Mouse (Mus musculus): ENCODE measurements around the gene Pms2.

Gene Pms2

DNA sequence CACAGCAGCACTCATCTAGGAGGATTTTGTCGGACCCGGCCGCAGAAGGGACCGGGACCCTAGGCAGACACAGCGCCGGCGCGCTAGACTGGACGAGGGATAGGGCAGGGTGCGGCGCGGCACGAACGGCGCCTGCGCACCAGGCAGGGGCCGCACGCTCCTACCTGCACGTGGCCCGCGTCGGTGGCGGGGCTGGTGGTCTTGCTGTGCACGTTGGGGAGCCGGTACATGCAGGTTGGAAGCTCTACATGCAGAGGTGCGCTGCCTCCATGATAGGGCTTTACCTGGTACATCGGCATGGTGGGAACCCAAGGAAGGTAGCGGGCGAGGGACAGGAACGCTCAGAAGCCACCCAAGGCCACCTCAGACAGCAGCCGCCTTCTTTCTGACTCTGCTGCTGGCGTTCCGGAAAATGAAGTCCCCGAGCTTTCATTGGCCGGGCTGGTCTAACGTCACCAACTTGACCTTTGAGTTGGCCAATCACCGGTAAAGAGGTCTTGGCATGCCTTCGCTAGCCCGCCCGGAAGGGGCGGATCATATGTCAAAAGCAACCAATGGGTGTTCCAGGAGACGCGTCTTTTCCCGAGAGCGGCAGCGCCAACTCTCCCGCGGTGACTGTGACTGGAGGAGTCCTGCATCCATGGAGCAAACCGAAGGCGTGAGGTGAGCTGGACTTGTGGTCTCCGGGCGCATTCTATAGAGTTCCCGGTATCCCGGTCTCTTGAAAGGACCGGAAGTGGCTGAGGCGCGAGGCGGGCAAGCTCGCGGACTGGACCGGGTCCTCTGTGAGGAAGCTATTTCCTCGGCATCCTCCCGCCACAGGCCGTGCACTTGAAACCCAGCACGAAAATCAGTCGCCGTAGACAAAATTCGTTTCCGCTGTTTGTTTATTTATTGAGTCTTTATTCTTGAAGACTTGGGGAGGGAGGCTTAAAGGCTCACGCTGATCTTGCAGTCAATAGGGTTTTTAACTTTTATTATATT lies at the start of gene Pms2, which contains the start of gene Aimp2:
Gene Pms2, plus strand, starts transcription at position 548 of the 984 bp plus-strand sequence.
Gene Aimp2, minus strand, starts transcription at position 431 of the 984 bp plus-strand sequence.
- peak; percentile 96 to 97 for DNase-seq

GRCm38 (mm10) chr5:143871547-143872169 lies 38.1 kb upstream of the Pms2 start:
- no peak for DNase-seq

- no peak for DNase-seq
Observed at GRCm38 (mm10) chr5:143874571-143874970, 35.2 kb upstream of the Pms2 start.

GRCm38 (mm10) chr5:143885274-143885673 lies 24.5 kb upstream of the Pms2 start:
- DNase-seq = no peak

DNA sequence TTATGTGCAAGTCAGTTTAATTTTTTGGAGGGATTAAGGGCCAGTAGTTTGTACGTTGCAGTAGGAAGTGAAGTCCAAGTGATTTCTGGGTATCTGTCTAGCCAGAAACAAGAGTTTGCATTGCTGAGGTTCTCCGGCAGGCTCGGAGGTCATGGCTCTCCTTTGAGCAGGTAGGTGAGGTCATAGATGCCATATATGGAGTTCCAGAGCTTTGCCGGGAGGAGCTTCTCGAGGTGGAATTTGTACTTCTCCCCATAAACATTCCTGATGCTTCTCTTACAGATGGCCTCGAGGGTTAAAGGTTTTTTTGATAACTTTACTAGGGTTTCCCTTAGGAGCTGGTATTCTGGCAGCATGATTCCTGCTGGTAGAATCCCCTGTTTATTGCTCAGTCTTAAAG lies 19.0 kb upstream of the Pms2 start:
- no peak for DNase-seq

GRCm38 (mm10) chr5:143892255-143892886 lies 17.4 kb upstream of the Pms2 start:
- DNase-seq = no peak

DNA sequence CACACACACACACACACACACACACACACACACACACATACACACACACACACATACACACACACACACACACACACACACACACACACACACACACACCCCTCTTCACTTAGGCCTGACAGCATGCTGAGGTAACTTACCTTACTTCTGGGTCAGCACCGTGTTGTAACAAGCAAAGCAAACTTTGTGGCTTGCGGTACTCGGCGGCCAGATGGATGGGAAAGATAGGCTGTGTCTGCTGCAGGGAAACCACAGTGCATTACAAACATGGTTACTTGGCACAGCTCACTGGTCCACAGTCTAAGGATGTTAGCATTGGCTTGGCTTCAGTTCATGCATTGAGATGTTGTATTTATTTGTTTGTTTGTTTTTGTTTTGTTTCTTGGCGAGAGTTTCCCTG lies 16.4 kb upstream of the Pms2 start:
- no peak for DNase-seq

DNA sequence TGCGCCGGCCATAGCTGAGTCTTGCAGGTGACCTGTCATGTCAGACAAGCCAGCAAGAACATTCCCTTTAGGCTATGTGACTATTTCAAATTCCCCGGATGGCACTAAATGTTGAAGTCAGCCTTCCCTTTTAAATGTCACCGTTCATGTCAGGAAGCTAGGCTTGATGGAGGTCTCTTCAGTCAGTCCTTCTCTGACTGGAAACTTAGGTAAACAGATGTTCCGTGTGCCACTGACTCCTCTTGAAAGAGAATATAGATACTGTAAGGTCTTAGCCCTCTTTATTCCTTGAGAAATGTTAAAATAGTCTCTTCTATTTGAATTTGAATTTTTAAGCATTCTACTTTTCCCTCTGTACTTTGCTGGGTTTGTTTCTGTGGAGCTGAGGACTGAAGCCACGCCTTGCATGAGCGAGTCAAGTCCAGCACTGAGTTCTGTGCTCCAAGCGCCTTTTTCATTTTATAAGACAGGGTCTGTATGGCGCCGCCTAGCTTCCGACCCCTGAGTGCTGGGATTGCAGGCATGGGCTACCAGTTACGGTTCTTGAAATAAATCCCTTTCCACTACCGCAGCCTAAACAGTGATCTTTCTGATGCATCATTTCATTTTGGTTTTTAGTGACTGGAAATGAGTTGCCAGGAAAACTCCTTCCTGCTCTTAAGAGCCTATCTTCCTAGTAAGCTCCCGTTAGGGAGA lies 12.0 kb upstream of the Pms2 start, which contains the start of gene Ankrd61:
Gene Ankrd61, minus strand, starts transcription at position 51 of the 696 bp plus-strand sequence.
- DNase-seq = no peak

DNA sequence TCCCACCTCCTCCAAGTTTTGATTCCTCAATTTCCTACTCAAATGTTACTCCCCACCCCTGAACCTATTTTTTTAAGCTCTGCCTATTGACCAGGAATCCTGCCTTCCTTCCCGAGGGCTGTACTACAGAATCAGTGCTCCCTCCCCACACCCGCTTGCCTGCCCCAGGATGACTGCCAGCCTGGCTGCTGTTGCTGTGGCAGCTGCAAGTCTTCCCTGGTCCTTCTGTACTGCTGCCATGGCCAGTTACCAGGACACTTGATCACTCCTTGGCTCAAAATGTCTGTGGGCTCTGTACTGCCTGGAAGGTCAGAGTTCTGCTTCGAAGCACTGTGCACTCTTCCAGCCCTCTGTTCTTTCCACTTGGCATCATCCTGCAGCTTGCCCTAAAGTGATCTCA lies 7.7 kb upstream of the Pms2 start:
- no peak for DNase-seq

- DNase-seq = no peak
Observed at GRCm38 (mm10) chr5:143903813-143904212, 6.0 kb upstream of the Pms2 start.

- no peak for DNase-seq
Observed at GRCm38 (mm10) chr5:143906429-143906828, 3.3 kb upstream of the Pms2 start.

DNA sequence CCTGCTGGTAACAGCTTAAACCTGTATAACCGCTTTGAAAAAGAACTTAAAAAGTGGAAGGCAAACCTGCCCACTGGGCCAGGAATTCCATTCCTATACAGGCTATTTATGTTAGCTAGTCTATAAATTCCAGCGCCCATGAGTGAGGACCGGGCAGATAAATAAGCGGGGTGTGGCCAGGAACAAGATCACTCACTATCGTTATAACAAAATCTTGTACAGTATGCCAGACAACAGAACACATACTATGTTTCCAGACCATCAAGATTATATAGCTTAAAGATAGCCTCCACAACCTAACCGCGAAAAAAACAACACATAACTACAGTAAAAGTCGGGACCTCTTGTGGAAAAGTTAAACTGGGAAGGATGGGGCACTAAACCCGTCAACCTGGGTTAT lies 838 bp upstream of the Pms2 start:
- DNase-seq = no peak

GRCm38 (mm10) chr5:143916221-143916620 lies 6.5 kb downstream of the Pms2 start:
- DNase-seq = no peak

- peak; percentile 42 to 71 for DNase-seq
Observed at GRCm38 (mm10) chr5:143917418-143917817, 7.7 kb downstream of the Pms2 start.

DNA sequence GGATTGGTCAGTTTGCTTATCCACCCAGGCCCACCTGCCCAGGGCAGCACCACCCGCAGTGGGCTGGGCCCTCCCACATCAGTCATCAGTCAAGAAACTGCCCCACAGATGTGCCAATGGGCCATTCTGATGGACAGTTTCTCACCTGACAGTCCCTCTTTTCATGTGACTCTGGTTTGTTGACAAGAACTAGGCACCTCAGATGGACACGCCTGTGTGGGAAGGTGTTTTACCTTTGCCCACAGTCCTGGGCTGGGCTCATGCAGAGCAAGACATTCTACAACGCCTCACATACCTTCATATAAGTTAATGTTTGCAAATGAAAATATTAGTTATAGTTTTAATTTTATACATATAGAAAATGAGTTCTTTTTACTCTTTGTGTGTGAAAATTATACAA lies 8.4 kb downstream of the Pms2 start:
- no peak for DNase-seq

DNA sequence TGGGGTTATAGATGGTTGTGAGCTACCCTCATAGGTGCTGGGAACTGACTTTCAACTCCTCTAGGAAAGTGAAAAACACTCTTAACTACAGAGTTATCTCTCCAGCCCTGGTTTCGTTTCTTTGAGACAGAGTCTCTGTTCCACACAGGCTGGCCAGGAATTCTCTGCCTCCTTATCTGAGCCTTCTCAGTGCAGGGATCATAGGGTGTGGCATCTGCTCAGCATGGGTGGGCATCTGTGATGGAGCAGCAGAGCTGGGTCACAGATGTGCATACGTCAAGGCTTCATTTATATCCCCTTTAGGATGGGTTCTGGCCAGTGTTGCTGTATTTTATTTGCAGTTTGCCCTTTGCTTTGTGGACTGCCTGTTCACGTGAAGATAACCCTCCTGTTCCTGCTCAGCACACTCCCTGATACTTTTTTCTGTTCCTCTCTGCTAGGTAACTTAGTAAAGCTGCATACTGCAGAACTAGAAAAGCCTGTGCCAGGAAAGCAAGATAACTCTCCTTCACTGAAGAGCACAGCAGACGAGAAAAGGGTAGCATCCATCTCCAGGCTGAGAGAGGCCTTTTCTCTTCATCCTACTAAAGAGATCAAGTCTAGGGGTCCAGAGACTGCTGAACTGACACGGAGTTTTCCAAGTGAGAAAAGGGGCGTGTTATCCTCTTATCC lies 15.2 kb downstream of the Pms2 start:
- no peak for DNase-seq

DNA sequence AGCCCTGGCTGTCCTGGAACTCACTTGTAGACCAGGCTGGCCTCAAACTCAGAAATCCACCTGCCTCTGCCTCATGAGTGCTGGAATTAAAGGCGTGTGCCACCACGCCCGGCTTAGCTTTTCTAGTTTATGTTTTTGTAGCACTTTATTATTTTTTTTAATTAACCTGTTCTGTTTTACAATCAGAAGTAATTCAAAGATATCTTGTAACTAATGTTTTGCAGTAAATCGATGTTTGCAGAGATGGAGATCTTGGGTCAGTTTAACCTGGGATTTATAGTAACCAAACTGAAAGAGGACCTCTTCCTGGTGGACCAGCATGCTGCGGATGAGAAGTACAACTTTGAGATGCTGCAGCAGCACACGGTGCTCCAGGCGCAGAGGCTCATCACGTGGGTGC lies 18.1 kb downstream of the Pms2 start, which contains the start of gene Gm42421:
Gene Gm42421, plus strand, starts transcription at position 301 of the 400 bp plus-strand sequence.
- no peak for DNase-seq

- DNase-seq = no peak
Observed at GRCm38 (mm10) chr5:143929291-143929690, 19.5 kb downstream of the Pms2 start.

DNA sequence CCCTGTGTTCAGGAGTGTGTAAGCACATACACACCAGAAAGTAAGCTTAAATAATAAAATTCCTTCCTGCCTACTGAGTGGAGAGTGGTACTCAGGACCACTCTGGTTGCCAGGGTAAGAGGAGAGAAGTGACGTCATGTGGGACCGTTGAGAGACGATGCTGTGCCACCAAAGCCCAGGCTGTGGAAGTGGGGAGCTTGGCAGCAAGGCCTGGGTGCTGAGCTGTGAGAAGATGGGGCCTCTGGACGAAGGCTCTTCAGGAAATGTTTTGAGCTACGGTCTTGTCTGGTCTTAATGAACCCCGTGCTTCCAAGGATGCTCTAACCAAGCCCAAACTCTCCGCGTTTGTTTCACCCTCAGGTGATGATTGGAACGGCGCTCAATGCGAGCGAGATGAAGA lies 20.9 kb downstream of the Pms2 start:
- no peak for DNase-seq

DNA sequence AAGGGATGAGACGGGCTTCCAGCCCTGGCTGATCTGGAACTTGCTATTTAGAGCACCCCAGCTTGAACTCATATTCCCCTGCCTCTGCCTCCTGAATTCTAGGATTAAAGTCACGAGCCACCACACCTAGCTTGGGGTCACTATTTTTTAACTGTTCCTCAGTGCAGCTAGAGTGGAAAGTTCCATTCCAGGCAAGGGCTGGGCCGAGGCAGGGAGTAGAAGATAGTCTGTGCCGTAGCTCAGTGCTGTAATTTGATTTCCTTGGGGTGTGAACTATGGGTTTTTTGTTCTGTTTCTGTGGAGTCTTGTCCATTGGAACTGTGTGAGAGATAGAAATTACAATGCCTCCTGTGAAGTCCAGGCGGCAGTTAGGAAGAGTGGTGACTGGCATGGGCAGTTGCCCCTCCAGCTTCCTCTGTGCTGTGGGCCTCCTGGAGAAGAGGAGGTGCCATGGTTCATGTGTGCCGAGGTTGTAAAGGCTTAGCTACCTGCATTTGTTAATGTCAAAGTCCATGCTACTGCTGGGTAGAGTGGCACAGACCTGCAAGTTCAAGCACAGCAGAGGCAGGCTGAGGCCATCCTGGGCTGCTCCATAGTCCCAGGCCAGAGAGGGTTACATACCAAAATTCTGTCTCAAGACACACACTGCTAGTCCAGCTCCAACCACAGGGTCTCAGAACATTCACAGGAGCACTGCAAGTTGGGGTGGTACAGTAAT lies 22.3 kb downstream of the Pms2 start:
- DNase-seq = no peak

GRCm38 (mm10) chr5:143932831-143933230 lies 23.1 kb downstream of the Pms2 start, which contains the start of gene Rsph10b:
Gene Rsph10b, plus strand, starts transcription at chr5:143933035.
- peak; percentile 29 to 52 for DNase-seq

All from lung, postnatal 4 days (tissue).